Mouse (Mus musculus) embryo, embryonic 10 days (tissue): ENCODE results near the gene Ccdc8.
"Not testable (repeated sequence)": the region's sequence is repeated elsewhere in the genome, so short reads cannot be mapped to it uniquely, and the experiment has no call there.

Source experiments
- DNase-seq: peaks from one replicate; pipeline ENCODE4 v3.0.0-alpha.2; 2015; ENCODE audit warnings: low spot score

The Ccdc8 gene

GRCm38 (mm10) chr7:16992451-16992807 is at the start of gene Ccdc8:
Gene Ccdc8 (plus strand): TSS chr7:16992708.
- no peak for DNase-seq

GRCm38 (mm10) chr7:16942861-16943260 is 49.6 kb upstream of the Ccdc8 start:
- DNase-seq = no peak

- DNase-seq = peak; percentile 95
These were observed 48.3 kb upstream of the Ccdc8 start, which contains the start of gene Pnmal2 for GRCm38 (mm10) chr7:16944061-16944807. Gene Pnmal2 (plus strand): TSS chr7:16944682.

- no peak for DNase-seq
These were observed 47.6 kb upstream of the Ccdc8 start for GRCm38 (mm10) chr7:16944808-16945315.

- DNase-seq = no peak
These were observed 47.1 kb upstream of the Ccdc8 start for GRCm38 (mm10) chr7:16945419-16945818.

GRCm38 (mm10) chr7:16946441-16947348 is 45.8 kb upstream of the Ccdc8 start:
- no peak for DNase-seq

GRCm38 (mm10) chr7:16947349-16947895 is 45.1 kb upstream of the Ccdc8 start:
- DNase-seq = no peak

- no peak for DNase-seq
These were observed 44.5 kb upstream of the Ccdc8 start for GRCm38 (mm10) chr7:16947959-16948361.

- DNase-seq = no peak
These were observed 43.5 kb upstream of the Ccdc8 start for GRCm38 (mm10) chr7:16948923-16949458.

- DNase-seq = peak; percentile 89
These were observed 42.3 kb upstream of the Ccdc8 start for GRCm38 (mm10) chr7:16949908-16950841.

- peak; percentile 90 for DNase-seq
These were observed 41.5 kb upstream of the Ccdc8 start for GRCm38 (mm10) chr7:16950861-16951635.

- DNase-seq = not testable (repeated sequence)
These were observed 38.7 kb upstream of the Ccdc8 start for GRCm38 (mm10) chr7:16953776-16954175.

- DNase-seq = no peak
These were observed 36.8 kb upstream of the Ccdc8 start for GRCm38 (mm10) chr7:16955712-16956111.

GRCm38 (mm10) chr7:16956410-16957265 is 35.9 kb upstream of the Ccdc8 start:
- peak; percentile 45 for DNase-seq

- DNase-seq = peak; percentile 96
These were observed 32.8 kb upstream of the Ccdc8 start, which contains the start of gene Pnmal1 for GRCm38 (mm10) chr7:16959539-16960187. Gene Pnmal1 (plus strand): TSS chr7:16959679.

- DNase-seq = no peak
These were observed 30.8 kb upstream of the Ccdc8 start for GRCm38 (mm10) chr7:16961678-16962077.

GRCm38 (mm10) chr7:16968414-16968813 is 24.1 kb upstream of the Ccdc8 start:
- no peak for DNase-seq

GRCm38 (mm10) chr7:16971160-16971559 is 21.3 kb upstream of the Ccdc8 start:
- no peak for DNase-seq

- DNase-seq = no peak
These were observed 18.5 kb upstream of the Ccdc8 start for GRCm38 (mm10) chr7:16974018-16974417.
